Mouse (Mus musculus): ENCODE results near the gene Hist1h1d. TPM values are rescaled to one million over a fixed set of nuclear protein-coding genes. Genes with fewer than 3 reads are reported as not detected.

Gene Hist1h1d
- polyA plus RNA-seq (2012; rRNA removed) = 0.62 and 0.90 TPM in 2 replicates

DNA sequence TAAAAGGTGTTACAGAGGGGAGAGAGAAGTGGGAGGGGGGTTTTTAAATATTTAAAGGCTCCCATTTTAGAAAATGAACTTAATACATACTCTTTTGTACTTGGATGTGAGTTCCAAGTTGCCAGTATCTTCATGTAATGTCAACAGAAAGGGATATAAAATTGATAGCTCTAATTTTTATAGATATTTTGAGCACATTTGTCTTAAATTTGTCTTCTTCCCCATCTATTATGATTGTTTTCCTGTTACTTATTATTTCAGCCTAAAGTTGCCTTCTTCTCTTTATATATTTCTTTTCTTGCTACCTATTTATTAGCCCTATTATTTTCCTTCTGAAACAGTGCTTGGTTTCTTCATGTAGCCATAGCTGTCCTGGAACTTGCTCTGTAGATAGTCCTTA is at the start of gene Hist1h1d:
Gene Hist1h1d, plus strand, starts transcription at position 301 of the 400 bp plus-strand sequence.
- no peak for DNase-seq (ENCODE audit: low spot score)

DNA sequence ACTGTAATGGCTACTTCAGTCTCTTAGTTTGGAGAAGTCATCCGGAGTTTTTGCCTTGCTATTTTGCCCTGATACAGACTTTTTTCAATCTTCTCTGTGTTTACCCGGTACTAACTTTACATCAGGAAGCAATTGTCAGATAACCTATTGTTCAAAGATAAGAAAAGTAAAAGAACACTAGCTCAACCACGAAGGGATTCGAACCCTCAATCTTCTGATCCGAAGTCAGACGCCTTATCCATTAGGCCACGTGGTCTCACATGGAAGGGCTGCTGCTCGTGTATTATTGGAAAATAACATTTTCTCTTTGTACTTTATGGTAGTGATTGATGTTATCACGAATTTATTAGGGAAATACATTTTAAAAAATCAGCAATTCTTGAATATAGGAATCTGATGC is 49.3 kb upstream of the Hist1h1d start:
- DNase-seq (ENCODE audit: low spot score) = no peak

GRCm38 (mm10) chr13:23505662-23506345 is 47.3 kb upstream of the Hist1h1d start:
- no peak for DNase-seq (ENCODE audit: low spot score)

DNA sequence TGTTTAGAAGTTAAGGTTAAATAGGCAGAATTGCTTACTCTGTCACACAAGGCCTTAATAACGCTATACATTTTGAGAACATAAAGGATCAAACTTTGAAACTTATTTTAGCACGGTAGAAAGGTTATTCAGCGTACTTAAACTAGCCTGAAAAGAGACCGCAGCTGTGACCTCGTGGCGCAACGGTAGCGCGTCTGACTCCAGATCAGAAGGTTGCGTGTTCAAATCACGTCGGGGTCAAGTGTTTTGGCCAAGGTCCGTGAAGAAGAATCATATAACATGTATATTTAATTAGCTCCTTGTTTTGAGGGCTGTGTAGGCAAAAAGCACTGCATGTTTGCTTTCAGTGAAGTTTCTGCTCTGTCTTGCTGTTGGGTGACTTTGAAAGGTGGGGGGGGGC is 46.7 kb upstream of the Hist1h1d start:
- no peak for DNase-seq (ENCODE audit: low spot score)

- DNase-seq (ENCODE audit: low spot score) = no peak
Observed at GRCm38 (mm10) chr13:23506819-23507515, 46.1 kb upstream of the Hist1h1d start.

DNA sequence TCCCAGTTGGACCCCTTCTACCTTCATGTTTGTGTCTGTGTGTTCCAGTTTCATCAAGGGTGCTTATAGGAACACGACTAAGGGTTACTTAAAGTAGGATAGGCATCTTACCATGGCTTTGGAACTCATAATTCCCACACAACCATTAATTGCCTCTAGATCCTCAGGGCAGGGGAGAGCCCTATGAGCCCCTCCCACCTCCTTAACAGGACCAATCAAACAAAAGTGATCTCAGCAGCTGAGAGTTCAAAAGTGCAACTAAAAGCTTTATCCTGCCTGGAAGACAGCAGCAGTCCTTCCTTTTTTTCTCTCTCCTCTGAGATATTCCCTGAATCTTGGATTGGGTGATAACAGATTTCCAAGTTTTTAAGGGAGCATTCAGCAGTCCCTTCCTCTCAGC is 42.9 kb upstream of the Hist1h1d start:
- DNase-seq (ENCODE audit: low spot score) = no peak

DNA sequence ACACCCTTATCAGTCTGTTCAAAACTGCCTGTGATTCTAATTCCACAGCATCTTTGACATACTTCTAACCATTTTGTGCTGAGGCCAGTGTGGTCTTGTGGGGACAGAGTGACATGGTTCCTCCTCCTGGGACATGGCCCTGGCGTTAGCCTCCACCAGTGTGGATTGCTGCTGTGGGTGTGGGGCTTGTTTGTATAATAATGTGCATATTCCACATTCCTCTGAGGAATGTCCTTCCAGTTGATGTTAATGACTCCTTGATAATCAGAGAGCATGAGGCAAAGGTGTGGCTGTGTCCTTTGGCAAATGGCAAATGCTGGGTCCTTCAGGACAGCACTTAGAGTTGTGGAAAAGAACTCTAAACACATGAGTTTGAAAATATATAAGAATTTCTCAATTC is 39.5 kb upstream of the Hist1h1d start:
- DNase-seq (ENCODE audit: low spot score) = no peak

GRCm38 (mm10) chr13:23515281-23515680 is 37.8 kb upstream of the Hist1h1d start:
- DNase-seq (ENCODE audit: low spot score) = no peak

GRCm38 (mm10) chr13:23515826-23516620 is 37.0 kb upstream of the Hist1h1d start:
- no peak for DNase-seq (ENCODE audit: low spot score)

DNA sequence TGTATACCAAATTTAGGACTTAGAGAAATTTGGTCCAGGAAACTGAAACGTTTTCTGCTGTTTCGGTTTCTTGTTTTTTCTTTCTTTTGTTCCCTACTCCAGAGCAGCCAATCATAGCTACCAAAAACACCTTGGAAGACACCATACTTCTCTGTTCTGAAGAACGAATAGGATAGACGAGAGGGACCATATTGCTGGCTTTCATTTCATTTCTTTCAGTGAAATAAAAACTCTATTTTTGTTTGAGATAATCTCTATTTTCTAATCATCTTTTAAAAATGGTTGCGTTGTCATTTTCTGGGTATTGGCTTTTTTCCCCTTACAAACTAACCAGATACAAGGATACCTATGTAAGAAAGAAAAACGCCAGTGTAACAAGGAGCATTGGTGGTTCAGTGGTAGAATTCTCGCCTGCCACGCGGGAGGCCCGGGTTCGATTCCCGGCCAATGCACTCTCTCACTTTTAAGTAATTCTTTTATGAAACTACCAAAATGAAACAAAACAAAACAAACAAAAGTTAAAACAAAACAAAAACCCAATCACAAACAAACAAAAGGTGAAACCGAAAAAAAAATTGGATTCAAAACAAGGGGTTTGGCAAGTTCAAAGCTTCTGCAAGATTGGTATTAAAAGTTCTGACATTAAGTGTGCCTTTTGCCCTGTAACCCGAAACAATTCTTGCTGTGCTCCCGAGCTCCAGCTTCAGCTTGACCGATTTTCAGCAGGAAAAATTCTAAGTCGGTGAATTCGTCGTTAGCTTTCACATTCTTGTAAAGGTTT is 36.0 kb upstream of the Hist1h1d start:
- DNase-seq (ENCODE audit: low spot score) = peak; percentile 58

- peak; percentile 79 for DNase-seq (ENCODE audit: low spot score)
Observed at GRCm38 (mm10) chr13:23517603-23518294, 35.3 kb upstream of the Hist1h1d start.

DNA sequence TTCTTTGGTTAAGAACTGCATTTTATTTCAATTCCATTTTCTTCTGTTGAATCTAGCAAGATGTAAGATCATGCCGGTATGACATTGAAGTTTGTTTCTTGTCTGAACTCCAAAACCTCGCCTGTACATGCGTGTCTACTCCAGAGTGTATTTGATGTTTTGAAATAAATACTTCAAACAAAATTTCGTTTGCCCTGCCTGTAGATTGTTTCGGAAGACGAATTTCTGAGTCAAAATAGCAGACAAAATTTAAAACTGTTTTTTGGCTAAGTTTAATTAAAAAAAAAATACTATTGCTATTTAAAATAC is 34.8 kb upstream of the Hist1h1d start:
- DNase-seq (ENCODE audit: low spot score) = no peak

GRCm38 (mm10) chr13:23518885-23519284 is 34.2 kb upstream of the Hist1h1d start:
- DNase-seq (ENCODE audit: low spot score) = peak; percentile 34

DNA sequence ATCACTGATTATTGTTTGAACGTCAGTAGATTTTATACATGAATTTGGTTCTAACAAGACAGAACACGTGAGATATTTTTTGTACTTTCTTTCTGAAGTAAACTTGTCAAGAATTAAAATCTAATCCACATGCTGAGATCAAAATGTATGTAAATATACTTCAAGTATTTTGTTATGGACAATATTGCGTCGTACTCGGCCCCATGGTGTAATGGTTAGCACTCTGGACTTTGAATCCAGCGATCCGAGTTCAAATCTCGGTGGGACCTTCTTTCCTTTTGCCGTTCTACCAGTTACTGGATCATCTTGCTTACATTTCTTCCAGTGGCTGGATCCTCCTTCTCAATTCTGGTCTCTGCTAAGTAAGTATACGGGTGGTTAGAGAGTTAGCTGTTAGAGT is 33.6 kb upstream of the Hist1h1d start:
- peak; percentile 50 for DNase-seq (ENCODE audit: low spot score)

GRCm38 (mm10) chr13:23521703-23522102 is 31.4 kb upstream of the Hist1h1d start:
- DNase-seq (ENCODE audit: low spot score) = peak; percentile 42

- DNase-seq (ENCODE audit: low spot score) = no peak
Observed at GRCm38 (mm10) chr13:23523976-23524375, 29.1 kb upstream of the Hist1h1d start.

DNA sequence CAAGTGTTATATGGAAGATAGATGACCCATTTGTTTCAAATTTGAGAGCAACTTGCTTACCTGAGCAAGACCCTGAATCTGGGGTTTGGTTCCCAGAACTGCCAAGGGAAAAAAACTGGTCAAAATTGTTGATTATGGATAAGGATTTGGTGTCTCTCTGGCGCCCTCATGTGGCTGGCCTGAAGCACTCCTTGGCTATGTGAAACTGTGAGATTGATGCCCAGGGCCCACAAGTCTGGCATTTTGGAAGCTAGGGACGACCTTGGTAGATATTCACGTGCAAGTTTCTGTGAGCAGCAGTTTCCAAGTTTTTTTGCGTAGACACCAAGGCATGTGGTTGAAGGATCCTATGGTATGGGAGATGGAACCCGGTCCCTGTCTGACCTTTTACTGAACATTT is 28.4 kb upstream of the Hist1h1d start:
- peak; percentile 58 for DNase-seq (ENCODE audit: low spot score)

DNA sequence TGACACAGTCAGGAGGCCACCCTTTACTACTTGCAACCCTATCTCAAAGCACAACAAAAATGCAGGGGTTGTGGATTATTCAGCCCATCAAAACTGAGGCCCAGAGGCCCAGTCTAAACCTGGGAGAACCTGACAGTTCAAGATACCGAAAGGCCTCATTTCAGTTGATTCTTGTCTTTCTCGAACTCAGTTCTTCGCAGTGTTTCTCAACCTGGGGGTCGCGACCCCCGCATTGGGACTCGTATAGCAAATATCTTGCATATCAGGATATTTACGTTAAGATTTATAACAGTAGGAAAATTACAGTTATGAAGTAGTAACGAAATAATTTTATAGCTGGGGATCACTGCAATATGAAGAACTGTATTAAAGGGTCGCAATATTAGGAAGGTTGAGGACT is 27.2 kb upstream of the Hist1h1d start:
- no peak for DNase-seq (ENCODE audit: low spot score)

DNA sequence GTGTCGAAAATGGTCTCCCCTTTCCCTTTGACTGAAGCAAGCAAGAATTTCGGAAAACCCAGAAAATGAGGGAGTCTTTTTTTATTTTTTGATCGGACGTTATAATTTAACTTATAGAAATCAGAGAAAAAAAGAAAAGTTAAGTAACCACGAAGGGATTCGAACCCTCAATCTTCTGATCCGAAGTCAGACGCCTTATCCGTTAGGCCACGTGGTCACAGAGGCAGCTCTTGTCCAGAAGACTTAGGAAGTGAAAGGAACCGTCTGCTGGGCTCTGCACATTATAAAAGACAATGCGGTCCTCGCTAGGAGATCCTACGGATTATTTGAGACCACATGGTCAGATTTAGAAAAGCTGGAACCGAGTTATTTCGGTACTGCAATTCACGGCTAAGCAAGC is 26.8 kb upstream of the Hist1h1d start:
- DNase-seq (ENCODE audit: low spot score) = peak; percentile 86

- DNase-seq (ENCODE audit: low spot score) = no peak
Observed at GRCm38 (mm10) chr13:23529005-23529404, 24.1 kb upstream of the Hist1h1d start.

DNA sequence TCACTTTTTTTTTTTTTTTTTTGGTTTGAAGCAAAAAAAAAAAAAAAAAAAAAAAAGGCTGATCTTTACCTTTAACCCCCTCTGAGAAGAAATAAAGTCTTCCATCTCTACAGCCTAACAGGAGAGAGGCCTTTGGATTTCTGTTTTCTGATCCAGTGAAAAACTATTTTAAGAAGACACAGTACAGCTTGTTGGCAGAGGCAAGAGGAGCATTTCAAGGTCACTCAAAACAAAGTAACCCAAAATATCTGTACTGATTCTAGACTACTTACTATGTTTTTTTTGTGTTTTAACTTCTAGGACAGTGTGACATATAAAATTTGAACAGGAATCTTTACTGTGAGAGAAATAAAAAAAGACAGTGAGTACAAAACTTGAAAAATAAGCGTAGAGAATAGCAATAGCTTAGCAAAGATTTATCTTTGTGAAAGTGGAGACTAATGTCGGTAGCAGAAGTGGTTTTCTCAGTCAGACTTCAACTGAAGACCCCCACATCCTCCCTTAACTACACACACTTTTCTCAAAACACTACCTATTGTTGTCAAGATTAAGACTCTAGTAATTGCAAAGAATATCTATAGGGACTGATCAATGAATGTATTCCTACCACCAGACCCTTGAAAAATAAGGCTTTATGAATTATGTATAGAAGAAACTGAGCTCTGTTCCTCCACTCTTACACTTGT is 23.4 kb upstream of the Hist1h1d start:
- DNase-seq (ENCODE audit: low spot score) = no peak
